Mouse (Mus musculus) hindbrain, embryonic 11.5 days (tissue): ENCODE results near the gene 1700016H13Rik. TPM values are rescaled to one million over a fixed set of nuclear protein-coding genes. Genes with fewer than 3 reads are reported as not detected.
A peak's percentile ranks its signal among the peaks of the same experiment; 100 is the strongest.

ENCODE experiments used
- ATAC-seq: fragments of 200-750 bp; cut with Nextera tagmentation; 2 replicates; pipeline ENCODE4 v1.8.0; 2017; ENCODE audit warnings: mild to moderate bottlenecking, moderate TSS enrichment, moderate library complexity; ENCODE audit not compliant: low FRiP score
- DNase-seq: peaks from one replicate; pipeline ENCODE4 v3.0.0-alpha.2; 2015; ENCODE audit warnings: low spot score
- H3K27ac ChIP-seq: fragments of 300-500 bp; sonication (generic); 2 replicates; pipeline ENCODE4 v1.5.1; 2014; ENCODE audit warnings: mild to moderate bottlenecking, low read depth, low read length
- H3K27me3 ChIP-seq: fragments of 300-500 bp; sonication (generic); 2 replicates; pipeline ENCODE4 v1.6.1; 2014; ENCODE audit warnings: mild to moderate bottlenecking, low read length, moderate library complexity, mixed read lengths; ENCODE audit not compliant: control insufficient read depth, insufficient read depth
- H3K36me3 ChIP-seq: fragments of 300-500 bp; sonication (generic); 2 replicates; pipeline ENCODE4 v1.6.1; 2014; ENCODE audit warnings: mild to moderate bottlenecking, low read length, moderate library complexity, mixed read lengths; ENCODE audit not compliant: control insufficient read depth, insufficient read depth
- H3K4me1 ChIP-seq: fragments of 300-500 bp; sonication (generic); replicated peaks from 2 replicates; pipeline ENCODE4 v1.6.1; 2014; ENCODE audit warnings: low read length, mixed read lengths; ENCODE audit not compliant: control insufficient read depth, insufficient read depth
- H3K4me2 ChIP-seq: fragments of 300-500 bp; sonication (generic); replicated peaks from 2 replicates; pipeline ENCODE4 v1.6.1; 2014; ENCODE audit warnings: mild to moderate bottlenecking, low read depth, low read length
- H3K4me3 ChIP-seq: fragments of 300-500 bp; sonication (generic); 2 replicates; pipeline ENCODE4 v1.5.1; 2014; ENCODE audit warnings: low read depth, low read length
- H3K9ac ChIP-seq: fragments of 300-500 bp; sonication (generic); 2 replicates; pipeline ENCODE4 v1.6.1; 2014; ENCODE audit warnings: low read depth, low read length
- H3K9me3 ChIP-seq: fragments of 300-500 bp; sonication (generic); 2 replicates; pipeline ENCODE4 v1.6.1; 2016; ENCODE audit warnings: low read length; ENCODE audit not compliant: control insufficient read depth
- WGBS: fragments of 180-500 bp; shearing (Covaris S2); extraction: QIAGEN DNeasy Blood & Tissue Kit; methylation state at CpG from one replicate; pipeline ENCODE4 v1.1.7; 2014; 5-methylcytosine and 5-hydroxymethylcytosine counted together
- polyA plus RNA-seq: library from polyadenylated mRNA; unstranded; fragments of >200 nt; fragmentation: Nextera tagmentation; extraction: Ambion mirVana; gene quantifications from 2 replicates; pipeline ENCODE4 v1.2.1, GENCODE M21; 2014

The 1700016H13Rik gene
- polyA plus RNA-seq, 1 experiment from 2014 or later, result not detected

DNA sequence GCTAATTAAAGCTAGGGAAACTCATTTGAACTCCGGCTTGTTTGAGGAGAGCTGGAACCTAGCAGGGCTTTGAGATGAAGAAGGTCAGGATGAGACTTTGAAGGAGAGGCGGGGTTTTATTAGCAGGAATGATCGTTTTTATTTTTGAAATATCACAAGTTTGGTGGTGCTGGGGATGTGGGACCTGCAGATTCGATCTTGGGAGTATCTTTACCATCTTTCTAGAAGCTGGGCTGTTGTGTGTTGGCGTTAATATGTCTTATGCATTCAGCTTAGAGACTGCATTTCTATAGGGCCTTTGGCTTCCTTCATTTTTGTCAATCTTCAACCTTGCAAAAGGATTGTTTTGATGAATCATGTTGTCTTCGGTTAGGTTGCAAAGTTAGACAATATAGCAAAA lies 38.3 kb upstream of the 1700016H13Rik start:
- Histone ChIP-seq H3K27ac (no peak overlapping the region), H3K4me3 (no peak overlapping the region), H3K27me3 (peaks cover 22% of the 10 kb centered on the region), H3K4me2 (no peak overlapping the region), H3K9ac (no peak overlapping the region), H3K36me3 (no peaks in the 10 kb centered on the region), H3K9me3 (no peaks in the 10 kb centered on the region), H3K4me1 (no peaks in the 10 kb centered on the region; the same call in 1 of the 2 replicates)
- ATAC-seq (no peak), DNase-seq (no peak)
- 47% methylated on average over 6 of the region's 6 CpGs for WGBS

GRCm38 (mm10) chr5:103693041-103693641 lies 37.3 kb upstream of the 1700016H13Rik start:
- Histone ChIP-seq H3K4me2 (peak overlapping the region; percentile 97), H3K27me3 (peaks cover 22% of the 10 kb centered on the region), H3K9me3 (no peaks in the 10 kb centered on the region), H3K4me3 (peak overlapping the region; percentile 56), H3K27ac (no peak overlapping the region), H3K9ac (no peak overlapping the region), H3K36me3 (no peaks in the 10 kb centered on the region), H3K4me1 (no peaks in the 10 kb centered on the region; the same call in 1 of the 2 replicates)
- peak; percentile 57 for DNase-seq
- ATAC-seq, result peak; percentile 37; the same call in 1 of the 2 replicates
- WGBS, result 0% methylated on average over 28 of the region's 28 CpGs

- under 1% methylated on average over 29 of the region's 34 CpGs for WGBS
- H3K27ac ChIP-seq, result no peak overlapping the region
- no peaks in the 10 kb centered on the region for H3K36me3 ChIP-seq
- peak overlapping the region; percentile 56 for H3K4me3 ChIP-seq
- no peak; the same call in 1 of the 2 replicates for ATAC-seq
- H3K4me1 ChIP-seq, result no peaks in the 10 kb centered on the region; the same call in 1 of the 2 replicates
- H3K4me2 ChIP-seq, result peak overlapping the region; percentile 97
- H3K9ac ChIP-seq, result peak overlapping the region; percentile 48; the same call in 1 of the 2 replicates
- DNase-seq, result peak; percentile 51
- no peaks in the 10 kb centered on the region for H3K9me3 ChIP-seq
- H3K27me3 ChIP-seq, result peaks cover 22% of the 10 kb centered on the region
Measured at GRCm38 (mm10) chr5:103692531-103693040, 36.8 kb upstream of the 1700016H13Rik start.

DNA sequence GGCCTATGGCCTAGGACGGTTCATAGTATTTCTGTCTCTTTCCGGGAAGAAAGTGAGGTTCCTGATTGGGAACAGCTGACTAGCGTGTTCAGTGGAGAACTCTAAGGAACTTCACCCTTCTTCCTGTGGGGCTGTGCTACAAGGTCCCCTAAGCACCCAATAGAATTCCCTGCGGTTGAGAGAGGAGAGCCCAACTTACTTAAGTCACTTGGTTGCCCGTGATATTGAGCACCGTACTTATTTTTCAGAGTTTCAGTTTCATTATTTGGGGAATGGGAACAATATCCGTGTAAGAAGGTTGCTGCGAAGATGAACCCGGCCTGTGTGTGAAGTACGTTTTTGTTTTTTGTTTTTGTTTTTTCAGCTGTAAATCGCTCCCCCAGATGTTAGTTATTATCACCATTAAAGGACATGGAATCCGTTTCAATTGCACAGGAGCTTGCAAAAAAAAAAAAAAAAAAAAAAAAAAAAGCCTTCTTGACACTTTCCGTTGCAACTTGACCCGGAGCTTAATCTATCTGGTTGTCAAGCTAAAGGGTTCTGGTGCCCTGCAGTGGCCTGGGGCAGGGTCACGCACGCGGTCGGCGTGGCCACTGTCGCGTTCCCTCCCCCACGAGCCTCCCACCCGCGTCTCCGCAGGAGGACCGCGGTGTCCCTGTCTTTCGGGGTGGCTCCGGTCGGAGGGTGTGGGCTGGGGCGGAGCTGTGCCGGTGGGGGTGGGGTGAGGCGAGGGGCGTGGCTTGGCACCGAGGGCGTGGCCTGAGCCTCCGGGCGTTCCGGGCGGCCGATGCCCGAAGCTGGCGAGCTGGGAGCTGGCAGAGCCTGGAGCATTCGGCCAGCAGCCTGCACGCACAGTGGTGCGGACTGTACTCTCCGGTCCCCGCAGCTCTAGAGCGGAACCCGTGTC lies 36.1 kb upstream of the 1700016H13Rik start, which contains the start of gene Aff1:
Gene Aff1 (plus strand): TSS at position 751 of the 907 bp plus-strand sequence.
- Histone ChIP-seq H3K4me3 (peak within 1 kb of the TSS; percentile 56), H3K9ac (peak within 1 kb of the TSS; percentile 48; the same call in 1 of the 2 replicates), H3K27me3 (peaks cover 22% of the 10 kb centered on the region), H3K9me3 (no peaks in the 10 kb centered on the region), H3K27ac (no peak within 1 kb of the TSS), H3K4me1 (no peaks in the 10 kb centered on the region; the same call in 1 of the 2 replicates), H3K4me2 (peak within 1 kb of the TSS; percentile 97), H3K36me3 (no peaks in the 10 kb centered on the region)
- DNase-seq (peak; percentile 86), ATAC-seq (peak; percentile 91)
- 5% methylated on average over 48 of the region's 50 CpGs for WGBS

DNA sequence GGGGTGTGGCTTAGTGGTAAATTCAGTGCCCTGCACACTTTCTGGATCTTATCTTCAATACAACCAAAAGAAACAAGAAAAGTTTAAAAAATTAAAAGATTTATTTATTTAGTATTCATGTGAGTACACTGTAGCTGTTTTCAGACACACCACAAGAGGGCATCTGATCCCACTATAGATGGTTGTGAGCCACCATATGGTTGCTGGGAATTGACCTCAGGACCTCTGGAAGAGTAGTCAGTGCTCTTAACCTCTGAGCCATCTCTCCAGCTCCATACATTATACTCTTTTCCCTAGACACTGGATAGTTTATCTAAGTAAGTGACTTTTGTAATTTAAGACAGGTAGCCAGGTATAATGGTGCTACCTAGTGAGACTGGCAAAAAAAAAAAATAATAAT lies 35.4 kb upstream of the 1700016H13Rik start:
- Histone ChIP-seq H3K4me3 (no peak overlapping the region), H3K9me3 (no peaks in the 10 kb centered on the region), H3K27me3 (peaks cover 22% of the 10 kb centered on the region), H3K4me1 (no peaks in the 10 kb centered on the region; the same call in 1 of the 2 replicates), H3K36me3 (no peaks in the 10 kb centered on the region), H3K4me2 (no peak overlapping the region), H3K27ac (no peak overlapping the region), H3K9ac (no peak overlapping the region)
- ATAC-seq (no peak), DNase-seq (no peak)

DNA sequence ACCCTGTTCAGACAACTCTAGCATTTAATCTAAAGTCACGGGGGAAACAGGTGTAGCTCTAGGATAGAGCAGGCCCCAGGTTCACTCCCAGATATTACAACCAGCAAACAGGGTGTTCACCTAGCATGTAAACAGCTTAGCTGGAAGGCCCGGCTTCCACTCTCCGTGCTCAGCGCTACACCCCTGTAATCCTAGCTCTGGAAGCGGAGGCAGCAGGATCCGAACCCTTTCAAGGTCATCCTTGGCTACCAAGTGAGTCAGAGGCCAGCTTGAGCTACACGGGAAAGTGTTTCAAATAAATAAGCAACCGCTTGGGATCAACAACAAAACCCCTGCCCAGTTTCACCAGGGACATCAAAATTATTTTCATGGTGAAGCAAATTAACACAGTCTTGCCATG lies 34.4 kb upstream of the 1700016H13Rik start:
- no peak overlapping the region for H3K9ac ChIP-seq
- no peaks in the 10 kb centered on the region for H3K9me3 ChIP-seq
- no peak for DNase-seq
- no peak overlapping the region for H3K4me3 ChIP-seq
- H3K36me3 ChIP-seq, result no peaks in the 10 kb centered on the region
- no peaks in the 10 kb centered on the region; the same call in 1 of the 2 replicates for H3K4me1 ChIP-seq
- ATAC-seq, result no peak
- WGBS, result 89% methylated on average over 8 of the region's 8 CpGs
- H3K27me3 ChIP-seq, result peaks cover 22% of the 10 kb centered on the region
- no peak overlapping the region for H3K27ac ChIP-seq
- H3K4me2 ChIP-seq, result no peak overlapping the region

DNA sequence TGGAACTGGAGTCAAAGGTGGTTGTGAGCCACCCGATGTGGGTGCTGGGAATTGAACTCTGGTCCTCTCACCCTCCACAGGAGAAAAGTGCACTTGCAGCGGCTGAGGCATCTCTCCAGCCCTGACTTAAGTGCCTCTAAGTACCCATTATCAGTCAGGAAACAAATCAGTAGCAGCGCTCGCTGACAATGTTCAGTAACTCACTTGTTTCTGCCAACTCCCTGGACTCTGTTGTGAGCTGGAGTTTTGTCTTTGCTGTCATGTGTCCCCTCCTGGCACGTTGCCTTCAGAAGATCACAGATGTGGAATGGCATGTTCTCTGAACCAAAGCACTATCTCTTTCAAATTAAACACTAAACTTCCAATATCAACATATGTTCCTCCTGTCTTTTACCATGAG lies 33.8 kb upstream of the 1700016H13Rik start:
- no peak overlapping the region for H3K4me2 ChIP-seq
- H3K4me3 ChIP-seq, result no peak overlapping the region
- WGBS, result 88% methylated on average over 5 of the region's 5 CpGs
- ATAC-seq, result no peak
- H3K9me3 ChIP-seq, result no peaks in the 10 kb centered on the region
- no peak overlapping the region for H3K27ac ChIP-seq
- H3K4me1 ChIP-seq, result no peaks in the 10 kb centered on the region; the same call in 1 of the 2 replicates
- H3K36me3 ChIP-seq, result no peaks in the 10 kb centered on the region
- DNase-seq, result no peak
- H3K27me3 ChIP-seq, result peaks cover 22% of the 10 kb centered on the region
- H3K9ac ChIP-seq, result no peak overlapping the region

- Histone ChIP-seq H3K36me3 (no peaks in the 10 kb centered on the region), H3K4me3 (no peak overlapping the region), H3K4me2 (no peak overlapping the region), H3K9me3 (no peaks in the 10 kb centered on the region), H3K4me1 (no peaks in the 10 kb centered on the region), H3K9ac (no peak overlapping the region), H3K27me3 (no peaks in the 10 kb centered on the region), H3K27ac (no peak overlapping the region)
- WGBS, result 73% methylated on average over 3 of the region's 3 CpGs
- DNase-seq (no peak), ATAC-seq (no peak)
Measured at GRCm38 (mm10) chr5:103681824-103682223, 26.0 kb upstream of the 1700016H13Rik start.
